Mouse (Mus musculus) heart, embryonic 13.5 days (tissue): ENCODE data around the gene Adgrg5. TPM values are rescaled to one million over a fixed set of nuclear protein-coding genes. Genes with fewer than 3 reads are reported as not detected.
A peak's percentile ranks its signal among the peaks of the same experiment; 100 is the strongest.

Experiments
- ATAC-seq: fragments of 200-750 bp; cut with Nextera tagmentation; 2 replicates; pipeline ENCODE4 v1.8.0; 2017; ENCODE audit warnings: moderate TSS enrichment; ENCODE audit not compliant: insufficient number of reproducible peaks, low FRiP score, low TSS enrichment; ENCODE audit errors: extremely low read depth
- H3K27ac ChIP-seq: fragments of 300-500 bp; sonication (generic); replicated peaks from 2 replicates; pipeline ENCODE4 v1.5.1; 2015; ENCODE audit warnings: moderate library complexity, mild to moderate bottlenecking, inconsistent platforms
- H3K27me3 ChIP-seq: fragments of 300-500 bp; sonication (generic); replicated peaks from 2 replicates; pipeline ENCODE4 v1.6.1; 2015; ENCODE audit warnings: mild to moderate bottlenecking, inconsistent platforms
- H3K36me3 ChIP-seq: fragments of 300-500 bp; sonication (generic); 2 replicates; pipeline ENCODE4 v1.6.1; 2015; ENCODE audit warnings: mild to moderate bottlenecking, inconsistent platforms
- H3K4me1 ChIP-seq: fragments of 300-500 bp; sonication (generic); 2 replicates; pipeline ENCODE4 v1.6.1; 2015; ENCODE audit warnings: inconsistent platforms
- H3K4me2 ChIP-seq: fragments of 300-500 bp; sonication (generic); 2 replicates; pipeline ENCODE4 v1.6.1; 2015; ENCODE audit warnings: inconsistent platforms, mild to moderate bottlenecking, moderate library complexity
- H3K4me3 ChIP-seq: fragments of 300-500 bp; sonication (generic); 2 replicates; pipeline ENCODE4 v1.5.1; 2015; ENCODE audit warnings: moderate library complexity, mild to moderate bottlenecking, inconsistent platforms
- H3K9ac ChIP-seq: fragments of 300-500 bp; sonication (generic); 2 replicates; pipeline ENCODE4 v1.6.1; 2015; ENCODE audit warnings: inconsistent platforms, mild to moderate bottlenecking, moderate library complexity
- H3K9me3 ChIP-seq: fragments of 300-500 bp; sonication (generic); 2 replicates; pipeline ENCODE4 v1.6.1; 2016; ENCODE audit warnings: inconsistent platforms
- WGBS: fragments of 180-500 bp; shearing (Covaris S2); methylation state at CpG from one replicate; pipeline ENCODE4 v1.1.7; 2015; ENCODE audit warnings: mixed read lengths; 5-methylcytosine and 5-hydroxymethylcytosine counted together
- polyA plus RNA-seq: library from polyadenylated mRNA; unstranded; fragments of >200 nt; fragmentation: Nextera tagmentation; extraction: Ambion mirVana; gene quantifications from 2 replicates; pipeline ENCODE4 v1.2.1, GENCODE M21; 2015

The Adgrg5 gene
- polyA plus RNA-seq, 1 experiment from 2014 or later: 0.32 TPM

DNA sequence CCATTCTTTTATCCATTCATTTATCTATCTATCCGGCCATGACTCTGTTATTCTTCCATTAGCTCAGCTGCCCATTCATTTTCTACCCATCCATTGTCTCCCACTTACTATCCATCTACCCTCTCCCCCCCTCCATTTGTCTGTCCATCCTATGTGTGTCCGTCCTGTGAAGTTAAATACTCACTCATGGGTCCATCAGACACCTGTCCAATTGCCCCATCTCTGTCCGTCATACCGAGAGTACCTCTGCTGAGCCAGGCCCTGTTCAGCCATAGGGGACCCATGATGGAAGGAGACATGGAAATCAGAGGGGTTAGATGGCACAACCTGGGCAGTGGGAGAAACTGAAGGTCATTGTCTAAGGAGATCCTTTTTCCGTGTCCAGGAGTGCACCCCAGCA lies 27.0 kb downstream of the Adgrg5 start:
- H3K36me3 ChIP-seq: no peaks in the 10 kb centered on the region
- peaks cover 20% of the 10 kb centered on the region for H3K4me1 ChIP-seq
- H3K4me2 ChIP-seq: no peak overlapping the region
- no peaks in the 10 kb centered on the region for H3K9me3 ChIP-seq
- WGBS: 72% methylated on average over 5 of the region's 5 CpGs
- H3K27me3 ChIP-seq: peaks cover 7% of the 10 kb centered on the region
- H3K4me3 ChIP-seq: no peak overlapping the region
- H3K9ac ChIP-seq: no peak overlapping the region
- no peak for ATAC-seq
- no peak overlapping the region for H3K27ac ChIP-seq

DNA sequence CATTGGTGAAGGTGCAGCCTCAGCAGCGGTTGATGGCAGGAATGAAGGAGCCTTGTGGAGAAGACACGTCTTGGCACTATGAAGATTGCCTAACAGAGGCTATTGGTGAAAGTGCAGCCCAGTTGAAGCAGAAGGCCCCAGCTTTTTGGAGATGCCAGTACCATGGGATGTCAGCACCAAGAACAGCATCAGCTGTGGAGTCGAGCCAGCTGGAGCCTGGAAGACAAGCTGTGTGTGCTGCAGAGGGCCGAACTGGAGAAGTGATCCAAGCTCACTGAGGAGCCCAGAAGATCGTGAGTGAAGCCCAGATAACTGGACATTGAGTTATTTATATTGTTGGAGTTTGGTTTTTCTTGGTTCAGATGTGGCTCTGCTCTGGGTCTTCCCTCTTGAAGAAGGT lies 28.6 kb downstream of the Adgrg5 start:
- 59% methylated on average over 5 of the region's 5 CpGs for WGBS
- no peak overlapping the region for H3K4me3 ChIP-seq
- no peaks in the 10 kb centered on the region for H3K36me3 ChIP-seq
- no peaks in the 10 kb centered on the region for H3K27me3 ChIP-seq
- peaks cover 25% of the 10 kb centered on the region for H3K4me1 ChIP-seq
- no peak for ATAC-seq
- no peak overlapping the region for H3K27ac ChIP-seq
- H3K9ac ChIP-seq: no peak overlapping the region
- no peak overlapping the region for H3K4me2 ChIP-seq
- H3K9me3 ChIP-seq: no peaks in the 10 kb centered on the region

DNA sequence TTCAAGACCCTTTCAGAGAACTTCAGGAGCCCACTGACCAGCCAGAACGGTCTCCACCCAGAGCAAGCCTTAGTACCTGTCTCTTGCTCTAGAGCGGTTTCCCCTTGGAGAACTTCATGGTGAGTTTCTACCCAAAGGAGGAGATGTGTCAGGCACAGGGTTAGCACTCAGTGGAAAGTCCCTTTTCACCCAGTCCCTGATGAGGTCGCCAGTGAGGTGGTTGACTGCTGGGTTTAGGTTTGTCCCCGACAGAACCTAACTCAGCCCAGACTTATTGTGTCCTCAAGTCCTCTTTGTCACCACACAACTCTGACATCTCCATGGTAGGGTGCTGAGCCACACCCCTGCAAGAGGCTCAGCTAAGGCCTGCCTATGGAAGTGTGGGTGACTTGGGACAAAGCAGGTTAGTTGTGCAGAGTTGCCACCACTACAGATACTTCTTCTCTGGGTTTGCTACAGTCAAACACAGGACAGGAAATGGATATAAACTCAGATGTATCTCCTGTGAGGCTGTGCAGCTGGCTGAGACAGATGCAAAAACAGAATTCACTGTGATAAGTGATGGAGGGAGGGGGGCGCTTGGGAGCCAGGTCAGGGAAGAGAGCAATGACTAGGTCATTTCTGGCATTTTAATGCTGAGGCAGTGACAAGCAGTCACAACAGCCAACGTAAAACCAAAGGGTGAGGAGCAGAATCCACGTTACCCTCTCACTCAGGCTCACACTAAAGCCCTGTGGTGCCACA lies 30.3 kb downstream of the Adgrg5 start:
- Histone ChIP-seq H3K9me3 (no peaks in the 10 kb centered on the region), H3K9ac (peak overlapping the region; percentile 2; the same call in 1 of the 2 replicates), H3K4me3 (no peak overlapping the region), H3K27ac (peak overlapping the region; percentile 75), H3K4me2 (no peak overlapping the region), H3K4me1 (peaks cover 25% of the 10 kb centered on the region), H3K27me3 (no peaks in the 10 kb centered on the region), H3K36me3 (no peaks in the 10 kb centered on the region)
- 60% methylated on average over 7 of the region's 7 CpGs for WGBS
- no peak for ATAC-seq

DNA sequence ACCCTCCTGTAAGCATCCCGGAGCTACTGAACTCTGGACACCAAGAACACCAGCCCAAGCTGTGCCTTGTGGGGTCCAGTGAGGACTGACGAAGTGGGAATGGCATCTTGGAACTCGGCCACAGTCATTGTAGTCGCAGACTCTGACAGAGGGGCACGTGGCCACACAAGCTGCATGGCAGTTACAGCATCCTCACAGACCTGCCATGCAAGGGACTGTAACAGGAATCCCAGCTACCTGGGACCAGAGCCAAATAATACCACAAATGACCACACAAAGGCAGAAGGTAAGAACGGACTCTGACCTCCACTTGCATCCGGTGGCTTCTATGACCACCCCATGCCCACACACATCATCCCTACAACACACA lies 30.9 kb downstream of the Adgrg5 start:
- peak overlapping the region; percentile 75 for H3K27ac ChIP-seq
- no peak overlapping the region for H3K4me3 ChIP-seq
- 54% methylated on average over 7 of the region's 7 CpGs for WGBS
- H3K9me3 ChIP-seq: no peaks in the 10 kb centered on the region
- no peak; the same call in 1 of the 2 replicates for ATAC-seq
- H3K4me1 ChIP-seq: peaks cover 25% of the 10 kb centered on the region
- no peaks in the 10 kb centered on the region for H3K27me3 ChIP-seq
- no peak overlapping the region for H3K4me2 ChIP-seq
- peak overlapping the region; percentile 2; the same call in 1 of the 2 replicates for H3K9ac ChIP-seq
- no peaks in the 10 kb centered on the region for H3K36me3 ChIP-seq

DNA sequence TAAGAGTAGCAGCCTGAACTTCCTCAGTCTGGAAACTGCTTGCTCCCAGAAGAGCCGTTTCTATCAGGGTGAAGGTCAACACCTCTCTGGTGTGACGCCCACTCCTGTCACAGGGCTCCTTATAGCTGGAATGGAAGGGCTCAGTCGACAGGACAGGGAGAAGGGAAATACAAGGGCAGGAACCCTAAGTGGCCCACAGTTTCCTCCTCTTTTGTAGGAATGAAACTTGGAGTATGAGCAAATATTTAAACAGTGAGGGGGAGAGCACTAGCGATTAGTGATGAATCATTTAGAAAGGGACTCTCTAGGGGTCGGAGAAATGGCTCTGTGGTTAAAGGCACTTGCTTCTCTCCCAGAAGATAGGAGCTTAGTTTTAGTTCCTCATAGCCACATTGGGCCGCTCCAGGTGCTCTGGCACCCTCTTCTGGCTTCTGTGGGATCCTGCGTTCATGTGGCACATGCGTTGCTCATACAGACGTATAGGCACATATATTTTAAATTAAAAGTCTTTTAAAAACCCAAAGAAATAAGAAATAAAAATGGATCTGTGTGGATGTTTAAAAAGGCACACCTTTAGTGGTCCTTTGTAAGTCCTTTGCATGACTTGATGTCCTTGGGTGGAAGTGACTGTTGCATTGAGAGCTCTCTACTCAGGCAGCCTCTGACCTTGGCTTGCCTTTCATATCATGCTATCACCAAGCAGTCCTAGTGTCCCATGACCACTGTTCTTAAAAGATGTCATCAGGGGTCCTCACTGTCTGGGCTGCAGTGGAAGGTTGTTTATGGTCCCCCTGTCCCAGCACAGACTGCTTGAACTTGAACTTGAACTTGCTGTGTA lies 31.6 kb downstream of the Adgrg5 start:
- peaks cover 25% of the 10 kb centered on the region for H3K4me1 ChIP-seq
- 0 out of 2 replicates have a peak overlapping the region, but pooled peaks have one; percentile 15 for H3K9ac ChIP-seq
- no peaks in the 10 kb centered on the region for H3K27me3 ChIP-seq
- 16% methylated on average over 9 of the region's 9 CpGs for WGBS
- H3K4me3 ChIP-seq: no peak overlapping the region
- peak overlapping the region; percentile 75 for H3K27ac ChIP-seq
- no peaks in the 10 kb centered on the region for H3K36me3 ChIP-seq
- no peak for ATAC-seq
- no peaks in the 10 kb centered on the region for H3K9me3 ChIP-seq
- no peak overlapping the region for H3K4me2 ChIP-seq

DNA sequence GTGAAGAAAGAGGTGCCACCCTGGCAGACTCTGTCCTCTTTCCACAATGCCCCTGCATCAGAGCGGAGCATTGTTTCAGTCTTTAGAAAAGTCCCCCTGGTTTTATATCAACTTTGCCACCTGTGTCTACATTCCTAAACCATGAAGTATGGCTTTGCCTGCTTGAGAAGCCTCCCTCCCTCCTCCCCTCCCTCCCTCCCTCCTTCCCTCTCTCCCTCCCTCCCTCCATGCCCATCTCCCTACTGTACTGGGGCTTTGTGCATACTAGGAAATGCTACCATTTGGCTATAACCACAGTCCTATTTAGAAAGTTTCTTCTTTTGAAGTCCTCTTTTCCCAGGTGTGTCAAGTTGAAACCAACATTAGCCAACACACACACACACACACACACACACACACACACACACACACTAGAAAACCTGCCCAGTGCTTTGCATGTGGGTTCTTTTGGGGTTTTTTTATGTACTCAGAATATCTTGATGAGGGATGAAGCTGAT lies 32.6 kb downstream of the Adgrg5 start:
- Histone ChIP-seq H3K36me3 (no peaks in the 10 kb centered on the region), H3K27me3 (no peaks in the 10 kb centered on the region), H3K4me1 (peaks cover 25% of the 10 kb centered on the region), H3K4me2 (no peak overlapping the region), H3K9ac (no peak overlapping the region), H3K27ac (no peak overlapping the region), H3K9me3 (no peaks in the 10 kb centered on the region), H3K4me3 (no peak overlapping the region)
- 80% methylated on average over 1 of the region's 1 CpGs for WGBS
- no peak for ATAC-seq

DNA sequence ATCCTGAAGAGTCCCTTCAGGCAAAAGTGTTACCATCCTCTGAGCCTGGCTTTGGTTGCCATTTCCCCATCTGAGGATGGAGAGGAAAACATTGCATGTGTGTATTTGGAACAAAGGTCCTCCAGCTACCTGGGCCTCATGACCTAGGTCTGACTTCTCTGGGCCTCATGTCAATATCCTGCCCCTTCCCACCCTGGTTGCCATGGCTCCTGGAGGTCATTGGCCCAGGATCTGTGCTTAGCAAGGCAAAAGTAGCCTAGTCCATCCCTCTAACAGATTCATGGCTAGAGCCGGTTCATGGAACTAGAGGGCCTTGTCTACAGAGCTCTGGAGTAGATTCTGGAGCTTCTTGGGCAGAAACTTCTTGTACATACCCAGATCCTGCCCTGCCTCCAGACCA lies 38.7 kb downstream of the Adgrg5 start:
- Histone ChIP-seq H3K4me2 (no peak overlapping the region), H3K9ac (no peak overlapping the region), H3K4me3 (no peak overlapping the region), H3K4me1 (peaks cover 16% of the 10 kb centered on the region), H3K27ac (no peak overlapping the region), H3K27me3 (no peaks in the 10 kb centered on the region), H3K9me3 (no peaks in the 10 kb centered on the region), H3K36me3 (no peaks in the 10 kb centered on the region)
- ATAC-seq: no peak
- WGBS: 82% methylated on average over 1 of the region's 1 CpGs

DNA sequence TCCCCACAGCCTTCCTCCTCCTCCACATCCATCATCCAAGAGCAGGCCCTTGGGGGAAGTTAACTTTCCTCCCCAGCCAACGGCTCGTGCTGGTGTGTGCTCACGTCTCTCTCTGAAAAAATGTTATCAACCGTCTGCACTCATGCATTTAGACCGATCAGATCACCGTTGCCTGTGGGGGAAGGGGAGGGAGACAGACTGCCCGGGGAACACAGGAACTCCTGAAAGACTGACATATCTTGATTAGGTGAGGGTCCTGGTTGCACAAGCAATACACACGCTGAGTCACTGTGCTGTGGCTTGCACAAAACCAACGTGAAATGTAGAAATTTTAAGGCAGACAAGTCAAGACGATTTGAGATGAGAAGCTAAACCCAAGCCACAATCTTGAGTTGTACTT lies 41.3 kb downstream of the Adgrg5 start:
- Histone ChIP-seq H3K4me3 (no peak overlapping the region), H3K4me2 (no peak overlapping the region), H3K36me3 (no peaks in the 10 kb centered on the region), H3K27ac (no peak overlapping the region), H3K9ac (no peak overlapping the region), H3K27me3 (no peaks in the 10 kb centered on the region), H3K4me1 (peaks cover 23% of the 10 kb centered on the region), H3K9me3 (no peaks in the 10 kb centered on the region)
- 13% methylated on average over 10 of the region's 10 CpGs for WGBS
- ATAC-seq: no peak

DNA sequence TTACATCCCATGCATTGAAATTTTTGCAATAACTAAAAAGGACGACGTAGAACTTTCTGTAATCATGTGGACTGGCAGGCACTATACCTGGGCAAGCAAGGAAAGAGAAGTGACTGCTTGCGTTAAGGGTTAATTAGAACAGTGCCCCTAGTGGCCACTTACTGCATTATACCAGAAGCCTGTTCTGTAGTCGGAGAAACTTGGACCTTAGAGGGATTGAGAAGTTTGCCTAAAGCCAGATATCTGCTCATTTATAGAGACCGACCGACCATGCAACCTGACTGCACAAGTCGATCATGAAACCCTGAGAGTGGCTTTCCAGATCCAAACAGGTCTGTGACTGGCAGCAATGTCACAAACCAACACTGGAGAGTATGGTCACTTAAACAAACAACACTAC lies 43.1 kb downstream of the Adgrg5 start:
- Histone ChIP-seq H3K9ac (no peak overlapping the region), H3K4me2 (no peak overlapping the region), H3K27ac (no peak overlapping the region), H3K4me3 (no peak overlapping the region), H3K9me3 (no peaks in the 10 kb centered on the region), H3K36me3 (no peaks in the 10 kb centered on the region), H3K4me1 (peaks cover 23% of the 10 kb centered on the region), H3K27me3 (no peaks in the 10 kb centered on the region)
- 21% methylated on average over 7 of the region's 7 CpGs for WGBS
- no peak for ATAC-seq

DNA sequence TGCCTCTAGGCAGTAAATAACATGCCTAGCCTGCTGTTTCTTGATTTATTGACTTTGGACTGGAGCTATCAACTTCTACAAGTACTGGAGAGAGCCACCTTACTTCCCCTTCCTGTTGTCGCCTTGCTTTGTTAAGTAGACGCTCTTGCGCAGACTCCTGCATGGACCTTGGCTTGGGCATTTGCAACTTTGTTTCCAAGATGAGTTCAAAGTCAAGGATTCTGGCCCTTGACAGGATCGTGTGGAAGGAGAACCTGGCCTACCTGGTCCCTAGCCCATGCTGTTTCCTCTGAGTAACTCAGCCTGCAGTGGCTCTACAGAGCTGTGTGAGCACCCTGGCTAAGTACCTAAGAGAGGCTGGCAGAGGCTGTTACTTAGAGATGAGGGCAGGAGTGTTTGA lies 43.6 kb downstream of the Adgrg5 start:
- Histone ChIP-seq H3K36me3 (no peaks in the 10 kb centered on the region), H3K4me2 (no peak overlapping the region), H3K27me3 (no peaks in the 10 kb centered on the region), H3K4me3 (no peak overlapping the region), H3K9me3 (no peaks in the 10 kb centered on the region), H3K9ac (no peak overlapping the region), H3K27ac (no peak overlapping the region), H3K4me1 (peaks cover 23% of the 10 kb centered on the region)
- no peak for ATAC-seq
- 69% methylated on average over 4 of the region's 4 CpGs for WGBS

DNA sequence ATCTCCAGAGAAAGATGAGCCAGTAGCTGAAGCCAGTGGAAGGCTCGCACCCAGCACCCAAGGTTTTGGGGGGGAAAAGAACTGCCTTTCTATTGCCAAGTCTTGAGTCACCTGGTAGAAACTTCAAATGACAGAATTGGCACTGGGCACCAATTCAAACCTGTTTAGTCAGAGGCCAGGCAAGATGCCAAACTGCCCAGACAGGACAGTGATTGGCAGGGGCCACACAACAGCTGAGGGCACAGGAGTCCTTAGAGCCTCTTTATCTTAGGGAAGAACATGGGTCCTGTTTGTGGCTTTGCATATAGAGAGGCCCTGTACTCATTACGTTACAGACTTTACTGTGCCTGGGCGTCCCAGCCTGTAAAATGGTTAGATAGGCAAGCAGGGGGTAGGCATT lies 44.1 kb downstream of the Adgrg5 start:
- Histone ChIP-seq H3K27ac (no peak overlapping the region), H3K9ac (no peak overlapping the region), H3K4me1 (peaks cover 23% of the 10 kb centered on the region), H3K4me3 (no peak overlapping the region), H3K9me3 (no peaks in the 10 kb centered on the region), H3K27me3 (no peaks in the 10 kb centered on the region), H3K36me3 (no peaks in the 10 kb centered on the region), H3K4me2 (no peak overlapping the region)
- 66% methylated on average over 3 of the region's 3 CpGs for WGBS
- no peak for ATAC-seq
